Mouse (Mus musculus): ENCODE measurements around the gene 2510009E07Rik. TPM values are rescaled to one million over a fixed set of nuclear protein-coding genes. Genes with fewer than 3 reads are reported as not detected.

The 2510009E07Rik gene
- polyA plus RNA-seq, 1 experiment from 2014 or later = 8.7 TPM

GRCm38 (mm10) chr16:21644066-21644561, 50.4 kb downstream of the 2510009E07Rik start:
- peak; percentile 7; the same call in 1 of the 2 replicates for TF ChIP-seq CTCF (IDR thresholded peaks at IDR 0.05; ENCODE audit: low read depth)
- H3K4me3 ChIP-seq (ENCODE audit: low read depth, low read length) = no peak overlapping the region
- peaks cover 7% of the 10 kb centered on the region; the same call in 1 of the 2 replicates for H3K36me3 ChIP-seq (ENCODE audit: control insufficient read depth, insufficient read depth)
- ATAC-seq = peak; percentile 91
- H3K9ac ChIP-seq (ENCODE audit: low read depth, low read length) = peak overlapping the region; percentile 34
- H3K4me1 ChIP-seq (replicated peaks; ENCODE audit: control insufficient read depth, insufficient read depth, low read length) = peaks cover 6% of the 10 kb centered on the region
- WGBS = 17% methylated on average over 17 of the region's 17 CpGs
- peak overlapping the region; percentile 55 for H3K4me2 ChIP-seq (replicated peaks; ENCODE audit: low read depth)
- peak overlapping the region; percentile 74 for H3K27ac ChIP-seq (ENCODE audit: low read depth, low read length)
- no peaks in the 10 kb centered on the region for H3K27me3 ChIP-seq (replicated peaks; ENCODE audit: control insufficient read depth, insufficient read depth, low read length)
- no peaks in the 10 kb centered on the region for H3K9me3 ChIP-seq (ENCODE audit: control insufficient read depth)

GRCm38 (mm10) chr16:21643621-21644041, 50.8 kb downstream of the 2510009E07Rik start:
- peak overlapping the region; percentile 55 for H3K4me2 ChIP-seq (replicated peaks; ENCODE audit: low read depth)
- no peak overlapping the region for H3K4me3 ChIP-seq (ENCODE audit: low read depth, low read length)
- H3K9me3 ChIP-seq (ENCODE audit: control insufficient read depth) = no peaks in the 10 kb centered on the region
- H3K36me3 ChIP-seq (ENCODE audit: control insufficient read depth, insufficient read depth) = peaks cover 7% of the 10 kb centered on the region; the same call in 1 of the 2 replicates
- WGBS = 47% methylated on average over 2 of the region's 2 CpGs
- no peak for TF ChIP-seq CTCF (IDR thresholded peaks at IDR 0.05; ENCODE audit: low read depth)
- H3K27me3 ChIP-seq (replicated peaks; ENCODE audit: control insufficient read depth, insufficient read depth, low read length) = no peaks in the 10 kb centered on the region
- H3K9ac ChIP-seq (ENCODE audit: low read depth, low read length) = peak overlapping the region; percentile 34
- peak overlapping the region; percentile 74; the same call in 1 of the 2 replicates for H3K27ac ChIP-seq (ENCODE audit: low read depth, low read length)
- H3K4me1 ChIP-seq (replicated peaks; ENCODE audit: control insufficient read depth, insufficient read depth, low read length) = peaks cover 6% of the 10 kb centered on the region
- no peak for ATAC-seq

GRCm38 (mm10) chr16:21642906-21643305, 51.6 kb downstream of the 2510009E07Rik start:
- no peak overlapping the region for H3K27ac ChIP-seq (ENCODE audit: low read depth, low read length)

DNA sequence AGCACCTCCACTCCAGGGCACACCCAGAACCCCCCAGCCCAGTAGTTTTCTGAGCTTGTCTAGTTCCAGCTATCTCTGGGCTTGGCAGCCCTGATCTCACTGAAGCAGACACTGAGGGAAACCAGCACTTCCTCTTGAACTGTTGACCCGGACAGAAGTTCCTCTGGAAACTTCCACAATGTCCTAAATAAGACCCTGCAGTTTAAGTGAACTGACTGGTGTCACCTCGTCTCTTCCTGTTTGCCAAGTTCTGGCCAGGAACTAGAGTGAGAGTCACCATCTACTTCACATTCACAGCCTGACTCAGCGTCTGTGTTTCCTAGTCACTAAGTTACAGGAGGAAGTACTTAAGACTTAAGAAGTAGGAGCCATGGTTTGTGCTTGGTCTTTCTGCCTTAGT, 52.5 kb downstream of the 2510009E07Rik start:
- H3K4me1 ChIP-seq (replicated peaks; ENCODE audit: control insufficient read depth, insufficient read depth, low read length) = peaks cover 6% of the 10 kb centered on the region
- H3K9ac ChIP-seq (ENCODE audit: low read depth, low read length) = no peak overlapping the region
- H3K4me2 ChIP-seq (replicated peaks; ENCODE audit: low read depth) = no peak overlapping the region
- H3K9me3 ChIP-seq (ENCODE audit: control insufficient read depth) = no peaks in the 10 kb centered on the region
- ATAC-seq = no peak
- H3K36me3 ChIP-seq (ENCODE audit: control insufficient read depth, insufficient read depth) = no peaks in the 10 kb centered on the region; the same call in 1 of the 2 replicates
- TF ChIP-seq CTCF (IDR thresholded peaks at IDR 0.05; ENCODE audit: low read depth) = no peak
- no peak overlapping the region for H3K27ac ChIP-seq (ENCODE audit: low read depth, low read length)
- H3K4me3 ChIP-seq (ENCODE audit: low read depth, low read length) = no peak overlapping the region
- no peaks in the 10 kb centered on the region for H3K27me3 ChIP-seq (replicated peaks; ENCODE audit: control insufficient read depth, insufficient read depth, low read length)
- 57% methylated on average over 3 of the region's 3 CpGs for WGBS

More at GRCm38 (mm10) chr16:21642906-21643305, 51.6 kb downstream of the 2510009E07Rik start:
- Histone ChIP-seq H3K27me3 (replicated peaks; ENCODE audit: control insufficient read depth, insufficient read depth, low read length) (no peaks in the 10 kb centered on the region), H3K4me2 (replicated peaks; ENCODE audit: low read depth) (no peak overlapping the region), H3K9me3 (ENCODE audit: control insufficient read depth) (no peaks in the 10 kb centered on the region), H3K9ac (ENCODE audit: low read depth, low read length) (no peak overlapping the region), H3K4me1 (replicated peaks; ENCODE audit: control insufficient read depth, insufficient read depth, low read length) (peaks cover 6% of the 10 kb centered on the region), H3K36me3 (ENCODE audit: control insufficient read depth, insufficient read depth) (peaks cover 3% of the 10 kb centered on the region; the same call in 1 of the 2 replicates), H3K4me3 (ENCODE audit: low read depth, low read length) (no peak overlapping the region)
- WGBS = 92% methylated on average over 5 of the region's 5 CpGs
- no peak for ATAC-seq
- TF ChIP-seq CTCF (IDR thresholded peaks at IDR 0.05; ENCODE audit: low read depth) = no peak

GRCm38 (mm10) chr16:21640766-21641499, 53.5 kb downstream of the 2510009E07Rik start:
- Histone ChIP-seq H3K27me3 (replicated peaks; ENCODE audit: control insufficient read depth, insufficient read depth, low read length) (no peaks in the 10 kb centered on the region), H3K4me1 (replicated peaks; ENCODE audit: control insufficient read depth, insufficient read depth, low read length) (peaks cover 6% of the 10 kb centered on the region), H3K4me2 (replicated peaks; ENCODE audit: low read depth) (no peak overlapping the region), H3K36me3 (ENCODE audit: control insufficient read depth, insufficient read depth) (no peaks in the 10 kb centered on the region; the same call in 1 of the 2 replicates), H3K9ac (ENCODE audit: low read depth, low read length) (no peak overlapping the region), H3K4me3 (ENCODE audit: low read depth, low read length) (no peak overlapping the region), H3K9me3 (ENCODE audit: control insufficient read depth) (no peaks in the 10 kb centered on the region), H3K27ac (ENCODE audit: low read depth, low read length) (peak overlapping the region; percentile 3)
- peak; percentile 12; the same call in 1 of the 2 replicates for TF ChIP-seq CTCF (IDR thresholded peaks at IDR 0.05; ENCODE audit: low read depth)
- WGBS = 72% methylated on average over 7 of the region's 7 CpGs
- ATAC-seq = no peak

GRCm38 (mm10) chr16:21637201-21637819, 57.2 kb downstream of the 2510009E07Rik start:
- ATAC-seq = no peak
- WGBS = 73% methylated on average over 11 of the region's 11 CpGs
- no peaks in the 10 kb centered on the region; the same call in 1 of the 2 replicates for H3K36me3 ChIP-seq (ENCODE audit: control insufficient read depth, insufficient read depth)
- H3K27ac ChIP-seq (ENCODE audit: low read depth, low read length) = 0 out of 2 replicates have a peak overlapping the region, but pooled peaks have one; percentile 8
- H3K9ac ChIP-seq (ENCODE audit: low read depth, low read length) = no peak overlapping the region
- H3K9me3 ChIP-seq (ENCODE audit: control insufficient read depth) = no peaks in the 10 kb centered on the region
- H3K4me2 ChIP-seq (replicated peaks; ENCODE audit: low read depth) = no peak overlapping the region
- no peak for TF ChIP-seq CTCF (IDR thresholded peaks at IDR 0.05; ENCODE audit: low read depth)
- H3K4me3 ChIP-seq (ENCODE audit: low read depth, low read length) = no peak overlapping the region
- no peaks in the 10 kb centered on the region for H3K27me3 ChIP-seq (replicated peaks; ENCODE audit: control insufficient read depth, insufficient read depth, low read length)
- H3K4me1 ChIP-seq (replicated peaks; ENCODE audit: control insufficient read depth, insufficient read depth, low read length) = no peaks in the 10 kb centered on the region
